Mouse (Mus musculus) Patski (cell line): ENCODE data around the gene B3gnt3. TPM values are rescaled to one million over a fixed set of nuclear protein-coding genes. Genes with fewer than 3 reads are reported as not detected.
"Not testable (repeated sequence)": the region's sequence is repeated elsewhere in the genome, so short reads cannot be mapped to it uniquely, and the experiment has no call there.

ENCODE experiments used
- ATAC-seq: fragments of 100-300 bp; one replicate; pipeline ENCODE4 v1.8.0; 2021
- CTCF ChIA-PET: fragments of 350-600 bp; sonication (Branson Sonifier 250); formaldehyde crosslinking; loops from one replicate; lab custom pipeline; 2022; ENCODE audit warnings: inconsistent platforms; lab: Charles Lee
- POLR2A ChIA-PET: fragments of 350-600 bp; sonication (Branson Sonifier 250); formaldehyde crosslinking; loops from one replicate; lab custom pipeline; 2022; ENCODE audit warnings: antibody characterized with exemption, inconsistent platforms; lab: Charles Lee
- DNase-seq: peaks from one replicate; pipeline ENCODE4 v3.0.0-alpha.2; 2011; ENCODE audit warnings: low read depth, low spot score
- H3K27me3 ChIP-seq: fragments of 371-371 bp; one replicate; pipeline ENCODE4 v1.5.1; 2021
- CTCF ChIP-seq: fragments of 100-300 bp; IDR thresholded peaks from one replicate; pipeline ENCODE4 v1.5.1; 2021
- in situ Hi-C: fragments of 300-500 bp; cut with MboI; formaldehyde crosslinking; loops from 3 replicates; pipeline ENCODE4 v1.11.1; 2018; ENCODE audit warnings: low pct_unique_long_range_greater_than_20kb, mixed read lengths
- polyA plus RNA-seq: library from polyadenylated mRNA; unstranded; gene quantifications from one replicate; pipeline ENCODE4 v1.2.3, GENCODE M21; 2021

The B3gnt3 gene
- polyA plus RNA-seq, 1 experiment from 2014 or later, result 1.4 TPM

- in situ Hi-C loops, result no loop called here
- CTCF ChIA-PET, result interaction anchor here (0.8 to 1.0 kb wide), 2 partner anchors 20 to 39 kb away, joined by 3 read pairs; no protein-coding TSS in a partner anchor
- POLR2A ChIA-PET, result no interaction called here
- no peak for ATAC-seq
- no peak for DNase-seq
- no peak for TF ChIP-seq CTCF
- no peaks in the 10 kb centered on the region for H3K27me3 ChIP-seq
These were observed 10.0 kb upstream of the B3gnt3 start for GRCm38 (mm10) chr8:71711574-71711973.

GRCm38 (mm10) chr8:71709800-71710446, 8.3 kb upstream of the B3gnt3 start:
- peak; percentile 29 for ATAC-seq
- ChIA-PET CTCF (interaction anchor here (0.6 to 2.3 kb wide), 5 partner anchors 11 to 45 kb away, joined by 3 to 9 read pairs (median 4); no protein-coding TSS in a partner anchor), POLR2A (no interaction called here)
- no peak for TF ChIP-seq CTCF
- in situ Hi-C loops, result no loop called here
- DNase-seq, result no peak
- H3K27me3 ChIP-seq, result no peaks in the 10 kb centered on the region

GRCm38 (mm10) chr8:71709134-71709799, 7.7 kb upstream of the B3gnt3 start:
- POLR2A ChIA-PET, result interaction anchor here (0.9 kb wide), 1 partner anchor 33 kb away, joined by 4 read pairs; the partner anchor contains the start of gene Jak3
- CTCF ChIA-PET, result interaction anchor here (0.9 to 2.3 kb wide), 4 partner anchors 11 to 46 kb away, joined by 3 to 9 read pairs (median 4); no protein-coding TSS in a partner anchor
- no peaks in the 10 kb centered on the region for H3K27me3 ChIP-seq
- in situ Hi-C loops, result no loop called here
- no peak for TF ChIP-seq CTCF
- DNase-seq (no peak), ATAC-seq (no peak)

GRCm38 (mm10) chr8:71707874-71708273, 6.3 kb upstream of the B3gnt3 start:
- in situ Hi-C loops, result no loop called here
- ChIA-PET POLR2A (no interaction called here), CTCF (interaction anchor here (1.3 to 2.3 kb wide), 3 partner anchors 11 to 24 kb away, joined by 3 to 9 read pairs (median 4); no protein-coding TSS in a partner anchor)
- TF ChIP-seq CTCF, result no peak
- H3K27me3 ChIP-seq, result no peaks in the 10 kb centered on the region
- ATAC-seq, result no peak
- DNase-seq, result no peak

GRCm38 (mm10) chr8:71703400-71703799, 1.8 kb upstream of the B3gnt3 start:
- ATAC-seq, DNase-seq, in situ Hi-C loops, H3K27me3 ChIP-seq, CTCF ChIA-PET, POLR2A ChIA-PET: not testable (repeated sequence)

GRCm38 (mm10) chr8:71702923-71703322, 1.3 kb upstream of the B3gnt3 start:
- ATAC-seq, result peak; percentile 75
- ChIA-PET POLR2A (interaction anchor here (0.6 kb wide), 1 partner anchor 97 kb away, joined by 3 read pairs; no protein-coding TSS in a partner anchor), CTCF (interaction anchor here (1.0 to 1.1 kb wide), 2 partner anchors 9 to 18 kb away, joined by 3 to 5 read pairs; no protein-coding TSS in a partner anchor)
- in situ Hi-C loops, result no loop called here
- TF ChIP-seq CTCF, result no peak
- no peaks in the 10 kb centered on the region for H3K27me3 ChIP-seq
- peak; percentile 31 for DNase-seq

- ChIA-PET CTCF (interaction anchor here (1.0 to 1.1 kb wide), 2 partner anchors 8 to 17 kb away, joined by 3 to 5 read pairs; no protein-coding TSS in a partner anchor), POLR2A (no interaction called here)
- in situ Hi-C loops, result no loop called here
- no peak for TF ChIP-seq CTCF
- H3K27me3 ChIP-seq, result no peaks in the 10 kb centered on the region
- ATAC-seq (no peak), DNase-seq (no peak)
These were observed 471 bp upstream of the B3gnt3 start for GRCm38 (mm10) chr8:71702087-71702432.

GRCm38 (mm10) chr8:71700493-71701269, 908 bp downstream of the B3gnt3 start:
- no peak for DNase-seq
- CTCF ChIA-PET, result no interaction called here
- TF ChIP-seq CTCF, result no peak
- POLR2A ChIA-PET, result no interaction called here
- ATAC-seq, result no peak
- in situ Hi-C loops, result no loop called here
- no peaks in the 10 kb centered on the region for H3K27me3 ChIP-seq

- DNase-seq, in situ Hi-C loops, ATAC-seq, POLR2A ChIA-PET: not testable (repeated sequence)
- CTCF ChIA-PET, result interaction anchor here (0.8 to 1.5 kb wide), 2 partner anchors 13 to 14 kb away, joined by 3 to 4 read pairs; no protein-coding TSS in a partner anchor
- H3K27me3 ChIP-seq, result peaks cover 12% of the 10 kb centered on the region
These were observed 6.1 kb downstream of the B3gnt3 start for GRCm38 (mm10) chr8:71695456-71695855.
